Mouse (Mus musculus) heart, postnatal 0 days (tissue): Measurements from ENCODE around the gene Clip3.

ENCODE experiments used
- CTCF ChIP-seq: IDR thresholded peaks from 2 replicates; pipeline ENCODE4 v1.5.1; 2016; ENCODE audit warnings: antibody characterized with exemption, control low read depth, low read depth
- EP300 ChIP-seq: IDR thresholded peaks from 2 replicates; pipeline ENCODE4 v1.6.1; 2016; ENCODE audit warnings: antibody characterized with exemption, low read depth

DNA sequence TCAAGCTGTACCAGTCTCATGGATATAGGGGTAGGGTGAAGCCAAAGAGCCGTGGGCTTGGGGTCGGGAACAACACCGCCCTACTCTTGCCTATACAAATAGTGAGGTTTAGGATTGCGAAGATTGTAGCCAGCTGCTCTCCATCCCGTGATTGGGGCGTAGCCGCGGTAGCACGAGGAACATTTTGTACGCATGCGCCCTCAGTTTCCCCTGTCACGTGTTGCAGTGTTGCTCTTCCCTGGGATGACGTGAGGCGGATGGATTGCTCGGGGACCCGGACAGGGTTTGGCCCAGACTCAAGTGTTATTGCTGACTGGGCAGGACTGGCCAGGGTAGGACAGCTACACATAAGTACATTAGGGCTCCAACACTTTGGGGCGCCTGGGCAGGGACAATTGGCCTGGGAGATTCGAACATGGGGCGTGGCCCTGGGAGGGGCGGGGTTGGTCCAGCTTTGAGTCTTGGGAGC lies 10.8 kb upstream of the Clip3 start:
- no peak for TF ChIP-seq CTCF
- peak; percentile 53; the same call in 1 of the 2 replicates for TF ChIP-seq EP300
